Mouse (Mus musculus) thymus, postnatal 10 days (tissue): ENCODE results near the gene 9530077C05Rik.
"Not testable (repeated sequence)": the region's sequence is repeated elsewhere in the genome, so short reads cannot be mapped to it uniquely, and the experiment has no call there.

ENCODE experiments used
- DNase-seq, 2 experiments: peaks; one replicate each; pipeline ENCODE4 v3.0.0; 2021; ENCODE audit warnings: low spot score in 2 of 2

The 9530077C05Rik gene

GRCm38 (mm10) chr9:22419877-22420276 is 8.6 kb downstream of the 9530077C05Rik start:
- no peak for DNase-seq

- DNase-seq: no peak
These were observed 9.2 kb downstream of the 9530077C05Rik start for GRCm38 (mm10) chr9:22420491-22420890.

GRCm38 (mm10) chr9:22422559-22422958 is 11.2 kb downstream of the 9530077C05Rik start:
- no peak for DNase-seq

- no peak for DNase-seq
These were observed 12.2 kb downstream of the 9530077C05Rik start for GRCm38 (mm10) chr9:22423507-22423906.

GRCm38 (mm10) chr9:22424196-22424595 is 12.9 kb downstream of the 9530077C05Rik start:
- no peak for DNase-seq

- no peak for DNase-seq
These were observed 13.4 kb downstream of the 9530077C05Rik start for GRCm38 (mm10) chr9:22424719-22425118.

GRCm38 (mm10) chr9:22428028-22428665 is 16.8 kb downstream of the 9530077C05Rik start:
- no peak for DNase-seq

- DNase-seq: no peak
These were observed 17.5 kb downstream of the 9530077C05Rik start for GRCm38 (mm10) chr9:22428666-22429410.

- DNase-seq: peak; percentile 38 to 43
These were observed 18.4 kb downstream of the 9530077C05Rik start for GRCm38 (mm10) chr9:22429533-22430241.

GRCm38 (mm10) chr9:22430315-22430840 is 19.1 kb downstream of the 9530077C05Rik start:
- peak in 1 of 2 experiments; percentile 30 for DNase-seq

GRCm38 (mm10) chr9:22433221-22433620 is 21.9 kb downstream of the 9530077C05Rik start:
- DNase-seq: no peak

- DNase-seq: no peak
These were observed 22.8 kb downstream of the 9530077C05Rik start for GRCm38 (mm10) chr9:22434101-22434500.

GRCm38 (mm10) chr9:22438826-22439225 is 27.5 kb downstream of the 9530077C05Rik start:
- DNase-seq: no peak

GRCm38 (mm10) chr9:22443157-22443556 is 31.8 kb downstream of the 9530077C05Rik start:
- DNase-seq: no peak

- no peak for DNase-seq
These were observed 33.8 kb downstream of the 9530077C05Rik start for GRCm38 (mm10) chr9:22445123-22445522.

- no peak for DNase-seq
These were observed 35.9 kb downstream of the 9530077C05Rik start for GRCm38 (mm10) chr9:22447213-22447612.

- no peak for DNase-seq
These were observed 37.1 kb downstream of the 9530077C05Rik start for GRCm38 (mm10) chr9:22448420-22448819.

GRCm38 (mm10) chr9:22449209-22449608 is 37.9 kb downstream of the 9530077C05Rik start:
- no peak for DNase-seq

- DNase-seq: no peak
These were observed 41.4 kb downstream of the 9530077C05Rik start for GRCm38 (mm10) chr9:22452697-22453096.

- no peak for DNase-seq
These were observed 42.2 kb downstream of the 9530077C05Rik start for GRCm38 (mm10) chr9:22453501-22453924.

- not testable (repeated sequence) for DNase-seq
These were observed 42.7 kb downstream of the 9530077C05Rik start, which contains the start of gene Gm17545 for GRCm38 (mm10) chr9:22453990-22454389. Gm17545 (plus strand) TSS chr9:22454290.

- no peak for DNase-seq
These were observed 43.7 kb downstream of the 9530077C05Rik start for GRCm38 (mm10) chr9:22455041-22455440.
